Mouse (Mus musculus) liver, embryonic 12.5 days (tissue): Measurements from ENCODE around the gene Dnal4. TPM values are rescaled to one million over a fixed set of nuclear protein-coding genes. Genes with fewer than 3 reads are reported as not detected.

ENCODE experiments used
- ATAC-seq: fragments of 200-750 bp; cut with Nextera tagmentation; 2 replicates; pipeline ENCODE4 v1.8.0; 2017; ENCODE audit warnings: moderate number of reproducible peaks, mild to moderate bottlenecking, moderate library complexity
- H3K27ac ChIP-seq: fragments of 300-500 bp; sonication (generic); 2 replicates; pipeline ENCODE4 v1.5.1; 2016; ENCODE audit warnings: mild to moderate bottlenecking
- H3K27me3 ChIP-seq: fragments of 300-500 bp; sonication (generic); replicated peaks from 2 replicates; pipeline ENCODE4 v1.6.1; 2016; ENCODE audit warnings: mild to moderate bottlenecking, moderate library complexity
- H3K36me3 ChIP-seq: fragments of 300-500 bp; sonication (generic); 2 replicates; pipeline ENCODE4 v1.6.1; 2016; ENCODE audit warnings: mild to moderate bottlenecking, moderate library complexity
- H3K4me1 ChIP-seq: fragments of 300-500 bp; sonication (generic); 2 replicates; pipeline ENCODE4 v1.6.1; 2016
- H3K4me2 ChIP-seq: fragments of 300-500 bp; sonication (generic); 2 replicates; pipeline ENCODE4 v1.6.1; 2016; ENCODE audit warnings: mild to moderate bottlenecking, moderate library complexity
- H3K4me3 ChIP-seq: fragments of 300-500 bp; sonication (generic); 2 replicates; pipeline ENCODE4 v1.5.1; 2016; ENCODE audit warnings: mild to moderate bottlenecking, moderate library complexity
- H3K9ac ChIP-seq: fragments of 300-500 bp; sonication (generic); 2 replicates; pipeline ENCODE4 v1.6.1; 2016; ENCODE audit warnings: mild to moderate bottlenecking, moderate library complexity
- H3K9me3 ChIP-seq: fragments of 300-500 bp; sonication (generic); replicated peaks from 2 replicates; pipeline ENCODE4 v1.6.1; 2016; ENCODE audit warnings: mild to moderate bottlenecking, moderate library complexity
- WGBS: fragments of 180-500 bp; shearing (Covaris S2); methylation state at CpG from one replicate; pipeline ENCODE4 v1.1.7; 2016; ENCODE audit not compliant: insufficient replicate concordance; 5-methylcytosine and 5-hydroxymethylcytosine counted together
- polyA plus RNA-seq: library from polyadenylated mRNA; unstranded; fragments of >200 nt; fragmentation: Nextera tagmentation; extraction: Ambion mirVana; gene quantifications from 2 replicates; pipeline ENCODE4 v1.2.1, GENCODE M21; 2016

Dnal4 gene
- polyA plus RNA-seq, 1 experiment from 2014 or later = 14.0 TPM

- 30% methylated on average over 6 of the region's 6 CpGs for WGBS
- no peak for ATAC-seq
- no peaks in the 10 kb centered on the region for H3K36me3 ChIP-seq
- H3K4me2 ChIP-seq = no peak overlapping the region
- H3K27me3 ChIP-seq = no peaks in the 10 kb centered on the region
- H3K9me3 ChIP-seq = no peaks in the 10 kb centered on the region
- no peak overlapping the region for H3K4me3 ChIP-seq
- no peak overlapping the region for H3K9ac ChIP-seq
- H3K4me1 ChIP-seq = peaks cover 10% of the 10 kb centered on the region
- H3K27ac ChIP-seq = no peak overlapping the region
Measured at GRCm38 (mm10) chr15:79768302-79768701, 9.3 kb downstream of the Dnal4 start.

GRCm38 (mm10) chr15:79767327-79767961 lies 10.2 kb downstream of the Dnal4 start:
- Histone ChIP-seq H3K36me3 (no peaks in the 10 kb centered on the region), H3K27ac (no peak overlapping the region), H3K9ac (no peak overlapping the region), H3K4me1 (peaks cover 4% of the 10 kb centered on the region; the same call in 1 of the 2 replicates), H3K27me3 (no peaks in the 10 kb centered on the region), H3K9me3 (no peaks in the 10 kb centered on the region), H3K4me2 (no peak overlapping the region), H3K4me3 (no peak overlapping the region)
- 67% methylated on average over 16 of the region's 16 CpGs for WGBS
- ATAC-seq = no peak

GRCm38 (mm10) chr15:79766586-79767071 lies 11.0 kb downstream of the Dnal4 start:
- peaks cover 5% of the 10 kb centered on the region; the same call in 1 of the 2 replicates for H3K36me3 ChIP-seq
- peaks cover 4% of the 10 kb centered on the region; the same call in 1 of the 2 replicates for H3K4me1 ChIP-seq
- ATAC-seq = no peak
- H3K9me3 ChIP-seq = no peaks in the 10 kb centered on the region
- no peak overlapping the region for H3K4me2 ChIP-seq
- no peaks in the 10 kb centered on the region for H3K27me3 ChIP-seq
- no peak overlapping the region for H3K9ac ChIP-seq
- WGBS = 74% methylated on average over 10 of the region's 10 CpGs
- H3K27ac ChIP-seq = no peak overlapping the region
- no peak overlapping the region for H3K4me3 ChIP-seq

GRCm38 (mm10) chr15:79766168-79766567 lies 11.5 kb downstream of the Dnal4 start:
- ATAC-seq = no peak
- H3K4me1 ChIP-seq = peaks cover 4% of the 10 kb centered on the region; the same call in 1 of the 2 replicates
- no peaks in the 10 kb centered on the region for H3K27me3 ChIP-seq
- no peak overlapping the region for H3K4me2 ChIP-seq
- H3K9me3 ChIP-seq = no peaks in the 10 kb centered on the region
- no peak overlapping the region for H3K27ac ChIP-seq
- no peak overlapping the region for H3K4me3 ChIP-seq
- no peak overlapping the region for H3K9ac ChIP-seq
- peaks cover 7% of the 10 kb centered on the region; the same call in 1 of the 2 replicates for H3K36me3 ChIP-seq
- 66% methylated on average over 10 of the region's 10 CpGs for WGBS

GRCm38 (mm10) chr15:79765361-79765760 lies 12.3 kb downstream of the Dnal4 start:
- Histone ChIP-seq H3K27me3 (no peaks in the 10 kb centered on the region), H3K36me3 (peaks cover 7% of the 10 kb centered on the region; the same call in 1 of the 2 replicates), H3K4me3 (no peak overlapping the region), H3K4me1 (peaks cover 4% of the 10 kb centered on the region; the same call in 1 of the 2 replicates), H3K4me2 (no peak overlapping the region), H3K9me3 (no peaks in the 10 kb centered on the region), H3K9ac (no peak overlapping the region), H3K27ac (no peak overlapping the region)
- no peak for ATAC-seq
- WGBS = 67% methylated on average over 2 of the region's 2 CpGs

- no peak overlapping the region for H3K27ac ChIP-seq
- peaks cover 4% of the 10 kb centered on the region; the same call in 1 of the 2 replicates for H3K4me1 ChIP-seq
- ATAC-seq = no peak
- H3K4me3 ChIP-seq = no peak overlapping the region
- no peak overlapping the region for H3K4me2 ChIP-seq
- H3K9ac ChIP-seq = no peak overlapping the region
- WGBS = 65% methylated on average over 11 of the region's 11 CpGs
- no peaks in the 10 kb centered on the region for H3K9me3 ChIP-seq
- no peaks in the 10 kb centered on the region for H3K27me3 ChIP-seq
- H3K36me3 ChIP-seq = peaks cover 7% of the 10 kb centered on the region; the same call in 1 of the 2 replicates
Measured at GRCm38 (mm10) chr15:79764539-79765267, 12.9 kb downstream of the Dnal4 start.

GRCm38 (mm10) chr15:79763601-79764246 lies 13.9 kb downstream of the Dnal4 start:
- Histone ChIP-seq H3K4me3 (no peak overlapping the region), H3K9ac (no peak overlapping the region), H3K27me3 (no peaks in the 10 kb centered on the region), H3K36me3 (peaks cover 7% of the 10 kb centered on the region; the same call in 1 of the 2 replicates), H3K9me3 (no peaks in the 10 kb centered on the region), H3K4me1 (peaks cover 2% of the 10 kb centered on the region; the same call in 1 of the 2 replicates), H3K4me2 (no peak overlapping the region), H3K27ac (no peak overlapping the region)
- ATAC-seq = no peak
- 82% methylated on average over 7 of the region's 7 CpGs for WGBS

- WGBS = 72% methylated on average over 9 of the region's 9 CpGs
- peaks cover 7% of the 10 kb centered on the region; the same call in 1 of the 2 replicates for H3K36me3 ChIP-seq
Measured at GRCm38 (mm10) chr15:79763001-79763400, 14.6 kb downstream of the Dnal4 start.

GRCm38 (mm10) chr15:79760956-79761355 lies 16.7 kb downstream of the Dnal4 start:
- H3K4me2 ChIP-seq = no peak overlapping the region
- peaks cover 7% of the 10 kb centered on the region; the same call in 1 of the 2 replicates for H3K36me3 ChIP-seq
- 76% methylated on average over 6 of the region's 6 CpGs for WGBS
- no peak overlapping the region for H3K4me3 ChIP-seq
- H3K4me1 ChIP-seq = no peaks in the 10 kb centered on the region
- H3K27ac ChIP-seq = no peak overlapping the region
- no peaks in the 10 kb centered on the region for H3K9me3 ChIP-seq
- H3K27me3 ChIP-seq = no peaks in the 10 kb centered on the region
- no peak for ATAC-seq
- no peak overlapping the region for H3K9ac ChIP-seq

More at GRCm38 (mm10) chr15:79763001-79763400, 14.6 kb downstream of the Dnal4 start:
- ATAC-seq = no peak
- H3K4me1 ChIP-seq = no peaks in the 10 kb centered on the region
- no peaks in the 10 kb centered on the region for H3K9me3 ChIP-seq
- H3K27me3 ChIP-seq = no peaks in the 10 kb centered on the region
- no peak overlapping the region for H3K4me2 ChIP-seq
- no peak overlapping the region for H3K4me3 ChIP-seq
- H3K9ac ChIP-seq = no peak overlapping the region
- H3K27ac ChIP-seq = no peak overlapping the region

GRCm38 (mm10) chr15:79757118-79757517 lies 20.5 kb downstream of the Dnal4 start:
- H3K4me1 ChIP-seq = no peaks in the 10 kb centered on the region
- H3K9ac ChIP-seq = no peak overlapping the region
- H3K27me3 ChIP-seq = no peaks in the 10 kb centered on the region
- 58% methylated on average over 3 of the region's 3 CpGs for WGBS
- H3K4me2 ChIP-seq = no peak overlapping the region
- 0 out of 2 replicates have a peak overlapping the region, but pooled peaks have one; percentile 1 for H3K27ac ChIP-seq
- no peaks in the 10 kb centered on the region for H3K9me3 ChIP-seq
- H3K36me3 ChIP-seq = peaks cover 7% of the 10 kb centered on the region; the same call in 1 of the 2 replicates
- no peak overlapping the region for H3K4me3 ChIP-seq
- no peak for ATAC-seq

GRCm38 (mm10) chr15:79755977-79756625 lies 21.5 kb downstream of the Dnal4 start:
- Histone ChIP-seq H3K27ac (no peak overlapping the region), H3K9ac (no peak overlapping the region), H3K27me3 (no peaks in the 10 kb centered on the region), H3K36me3 (no peaks in the 10 kb centered on the region), H3K4me2 (no peak overlapping the region), H3K4me1 (no peaks in the 10 kb centered on the region; the same call in 1 of the 2 replicates), H3K4me3 (no peak overlapping the region), H3K9me3 (no peaks in the 10 kb centered on the region)
- 69% methylated on average over 8 of the region's 8 CpGs for WGBS
- no peak for ATAC-seq
